Mouse (Mus musculus): ENCODE data around the gene Supt3. TPM values are rescaled to one million over a fixed set of nuclear protein-coding genes. Genes with fewer than 3 reads are reported as not detected.

Supt3 gene
- total and polyA plus RNA-seq, 2 experiments from 2014 or later: 7.4 to 24.9 TPM

DNA sequence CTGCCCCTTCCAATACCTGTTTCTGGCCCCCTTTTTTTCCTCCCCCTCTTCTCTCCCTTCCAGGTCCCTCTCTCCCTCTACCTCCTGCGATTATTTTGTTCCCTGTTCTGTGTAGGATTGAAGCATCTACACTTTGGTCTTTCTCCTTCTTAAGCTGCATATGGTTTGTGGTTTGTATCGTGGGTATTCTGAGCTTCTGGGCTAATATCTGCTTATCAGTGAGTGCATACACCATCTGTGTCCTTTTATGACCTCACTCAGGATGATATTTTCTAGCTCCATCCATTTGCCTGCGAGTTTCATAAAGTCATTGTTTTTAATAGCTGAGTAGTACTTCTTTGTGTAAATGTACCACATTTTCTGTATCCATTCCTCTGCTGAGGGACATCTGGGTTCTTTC is 52.6 kb downstream of the Supt3 start:
- no peaks in the 10 kb centered on the region for H3K27me3 ChIP-seq (ENCODE audit: insufficient read depth, low read length)
- H3K36me3 ChIP-seq (ENCODE audit: insufficient read depth, low read length): no peaks in the 10 kb centered on the region
- 0 out of 2 replicates have a peak, but pooled peaks cover 2% of the 10 kb centered on the region for H3K9me3 ChIP-seq (ENCODE audit: low read length)
- TF ChIP-seq CTCF (IDR thresholded peaks at IDR 0.05; ENCODE audit: low read depth): no peak
- H3K4me1 ChIP-seq (ENCODE audit: insufficient read depth, low read length): no peaks in the 10 kb centered on the region
- no peak overlapping the region for H3K27ac ChIP-seq
- H3K4me2 ChIP-seq (ENCODE audit: low read depth, low read length): no peak overlapping the region
- 92% methylated on average over 3 of the region's 3 CpGs for WGBS
- H3K4me3 ChIP-seq (ENCODE audit: low read length): no peak overlapping the region
- H3K9ac ChIP-seq (replicated peaks; ENCODE audit: low read length): no peak overlapping the region
- no peak for ATAC-seq
- no peak for DNase-seq (ENCODE audit: low spot score)

DNA sequence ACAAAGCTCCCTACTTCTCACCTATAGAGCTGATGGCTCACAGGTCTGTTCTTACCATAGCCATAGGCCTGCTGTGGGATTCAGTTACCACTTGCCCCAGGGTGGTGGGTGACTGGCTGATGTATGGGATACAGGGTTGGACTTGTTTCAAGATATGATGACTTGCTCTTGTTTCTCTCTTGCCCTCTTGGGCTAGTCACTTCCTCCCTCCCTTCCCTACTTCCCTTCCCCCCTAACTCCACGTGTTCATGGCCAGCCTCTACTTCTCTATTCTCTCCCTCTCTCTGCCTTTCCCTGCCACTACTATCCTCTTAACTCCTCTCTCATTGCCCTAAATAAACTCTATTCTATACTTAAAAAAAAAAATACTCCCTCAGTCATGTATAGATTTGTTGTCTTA is 54.2 kb downstream of the Supt3 start:
- DNase-seq (ENCODE audit: low spot score) (no peak), ATAC-seq (no peak)
- Histone ChIP-seq H3K4me1 (ENCODE audit: insufficient read depth, low read length) (no peaks in the 10 kb centered on the region), H3K9ac (replicated peaks; ENCODE audit: low read length) (no peak overlapping the region), H3K4me2 (ENCODE audit: low read depth, low read length) (no peak overlapping the region), H3K27me3 (ENCODE audit: insufficient read depth, low read length) (no peaks in the 10 kb centered on the region), H3K36me3 (ENCODE audit: insufficient read depth, low read length) (no peaks in the 10 kb centered on the region), H3K4me3 (ENCODE audit: low read length) (no peak overlapping the region), H3K27ac (no peak overlapping the region), H3K9me3 (ENCODE audit: low read length) (0 out of 2 replicates have a peak, but pooled peaks cover 2% of the 10 kb centered on the region)
- no peak for TF ChIP-seq CTCF (IDR thresholded peaks at IDR 0.05; ENCODE audit: low read depth)
- WGBS: 70% methylated on average over 1 of the region's 1 CpGs

DNA sequence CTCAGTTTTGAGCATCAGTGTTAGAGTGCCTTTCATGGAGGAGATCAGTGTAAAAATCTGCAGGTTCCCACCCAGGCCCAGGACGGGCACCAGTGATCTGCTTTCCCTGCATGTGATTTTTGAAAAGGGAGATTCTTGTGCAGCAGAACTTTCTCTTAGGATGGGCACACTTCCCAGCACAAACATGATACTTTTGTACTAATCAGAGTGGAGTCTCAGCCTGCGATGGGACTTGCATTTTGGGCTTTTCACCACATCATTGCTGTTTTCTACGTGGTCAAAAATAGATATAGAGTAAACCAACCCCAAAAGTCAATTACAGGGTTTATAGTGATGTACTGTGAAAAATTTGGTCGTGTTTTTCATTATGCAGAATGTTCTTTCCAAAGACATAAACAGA is 65.2 kb downstream of the Supt3 start:
- WGBS: 79% methylated on average over 4 of the region's 4 CpGs
- Histone ChIP-seq H3K27me3 (ENCODE audit: insufficient read depth, low read length) (no peaks in the 10 kb centered on the region), H3K27ac (no peak overlapping the region), H3K9me3 (ENCODE audit: low read length) (no peaks in the 10 kb centered on the region), H3K9ac (replicated peaks; ENCODE audit: low read length) (no peak overlapping the region), H3K4me2 (ENCODE audit: low read depth, low read length) (no peak overlapping the region), H3K36me3 (ENCODE audit: insufficient read depth, low read length) (no peaks in the 10 kb centered on the region), H3K4me3 (ENCODE audit: low read length) (no peak overlapping the region), H3K4me1 (ENCODE audit: insufficient read depth, low read length) (no peaks in the 10 kb centered on the region)
- DNase-seq (ENCODE audit: low spot score) (no peak), ATAC-seq (no peak)
- no peak for TF ChIP-seq CTCF (IDR thresholded peaks at IDR 0.05; ENCODE audit: low read depth)

DNA sequence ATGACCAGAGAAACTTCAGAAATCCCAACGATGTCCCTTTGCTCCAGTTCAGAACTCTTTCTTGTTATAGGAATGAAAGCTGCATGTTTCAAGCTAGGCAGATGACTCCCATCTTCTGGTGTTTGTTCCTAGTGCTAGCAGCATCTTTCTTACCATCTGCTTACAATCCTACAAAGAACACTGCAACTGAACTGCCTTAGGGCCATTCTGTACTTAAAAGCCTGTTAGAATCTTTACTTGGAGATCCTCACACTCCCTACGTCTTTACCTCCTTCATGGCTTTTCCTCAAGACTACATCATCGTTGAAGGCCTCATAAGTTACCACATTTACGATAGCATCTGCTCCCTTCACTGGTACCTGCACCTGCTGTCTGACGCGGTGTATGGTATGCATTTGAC is 86.2 kb downstream of the Supt3 start:
- no peak for ATAC-seq
- Histone ChIP-seq H3K27ac (no peak overlapping the region), H3K4me1 (ENCODE audit: insufficient read depth, low read length) (no peaks in the 10 kb centered on the region), H3K4me3 (ENCODE audit: low read length) (no peak overlapping the region), H3K36me3 (ENCODE audit: insufficient read depth, low read length) (no peaks in the 10 kb centered on the region), H3K9me3 (ENCODE audit: low read length) (no peaks in the 10 kb centered on the region), H3K27me3 (ENCODE audit: insufficient read depth, low read length) (no peaks in the 10 kb centered on the region), H3K9ac (replicated peaks; ENCODE audit: low read length) (no peak overlapping the region), H3K4me2 (ENCODE audit: low read depth, low read length) (no peak overlapping the region)
- DNase-seq (ENCODE audit: low spot score): no peak
- TF ChIP-seq CTCF (IDR thresholded peaks at IDR 0.05; ENCODE audit: low read depth): no peak
- 95% methylated on average over 6 of the region's 6 CpGs for WGBS

DNA sequence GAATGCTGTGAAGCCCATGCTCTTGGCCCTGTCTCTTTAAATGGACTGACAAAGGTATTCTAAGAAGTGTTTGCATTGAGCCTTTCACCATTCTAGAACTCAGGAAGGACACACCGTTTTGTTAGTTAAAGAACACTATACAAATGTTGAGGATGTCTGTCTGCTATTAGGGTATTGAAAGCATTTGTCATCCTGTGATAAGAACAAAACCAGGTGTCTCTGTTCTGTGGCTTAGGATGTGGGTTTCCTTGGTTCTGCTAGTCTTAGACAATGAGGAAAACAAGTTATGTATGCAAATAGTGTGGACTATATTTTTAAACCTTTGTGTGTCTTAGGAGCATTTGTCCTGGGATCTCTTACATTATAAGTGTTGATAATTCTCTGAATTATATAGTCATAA is 116.6 kb downstream of the Supt3 start:
- Histone ChIP-seq H3K9me3 (ENCODE audit: low read length) (no peaks in the 10 kb centered on the region; the same call in 1 of the 2 replicates), H3K4me2 (ENCODE audit: low read depth, low read length) (no peak overlapping the region), H3K36me3 (ENCODE audit: insufficient read depth, low read length) (no peaks in the 10 kb centered on the region), H3K4me3 (ENCODE audit: low read length) (no peak overlapping the region), H3K9ac (replicated peaks; ENCODE audit: low read length) (no peak overlapping the region), H3K4me1 (ENCODE audit: insufficient read depth, low read length) (no peaks in the 10 kb centered on the region), H3K27ac (no peak overlapping the region), H3K27me3 (ENCODE audit: insufficient read depth, low read length) (no peaks in the 10 kb centered on the region)
- no peak for TF ChIP-seq CTCF (IDR thresholded peaks at IDR 0.05; ENCODE audit: low read depth)
- 69% methylated on average over 1 of the region's 1 CpGs for WGBS
- DNase-seq (ENCODE audit: low spot score) (no peak), ATAC-seq (no peak)

DNA sequence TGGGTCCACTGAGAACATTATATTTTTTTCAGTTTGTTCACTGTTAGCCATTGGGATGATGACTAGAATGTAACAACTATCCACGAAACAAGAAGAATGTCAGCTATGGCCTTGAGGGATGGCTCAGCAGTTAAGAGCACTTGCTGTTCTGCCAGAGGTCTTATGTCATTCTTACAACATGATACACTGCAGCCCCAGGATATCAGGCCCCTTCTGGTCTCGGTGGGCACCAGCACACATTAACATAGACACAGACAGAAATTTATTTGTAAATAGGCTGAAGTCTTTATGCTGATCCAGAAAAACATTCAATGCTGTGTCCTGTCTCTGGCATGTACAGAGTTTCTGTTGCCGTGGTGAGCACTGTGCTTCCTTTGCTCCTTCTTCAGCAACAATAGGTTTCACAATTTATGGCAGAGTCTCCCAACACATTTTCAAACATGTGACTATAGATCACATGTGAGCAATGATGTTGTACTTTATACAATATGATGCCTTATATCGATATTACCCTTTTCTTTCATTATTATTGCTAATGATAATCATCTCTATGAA is 166.7 kb downstream of the Supt3 start:
- no peaks in the 10 kb centered on the region for H3K36me3 ChIP-seq (ENCODE audit: insufficient read depth, low read length)
- H3K4me2 ChIP-seq (ENCODE audit: low read depth, low read length): no peak overlapping the region
- H3K27ac ChIP-seq: no peak overlapping the region
- no peak overlapping the region for H3K4me3 ChIP-seq (ENCODE audit: low read length)
- H3K4me1 ChIP-seq (ENCODE audit: insufficient read depth, low read length): no peaks in the 10 kb centered on the region
- no peaks in the 10 kb centered on the region for H3K27me3 ChIP-seq (ENCODE audit: insufficient read depth, low read length)
- WGBS: 65% methylated on average over 4 of the region's 4 CpGs
- ATAC-seq (no peak), DNase-seq (ENCODE audit: low spot score) (no peak)
- H3K9ac ChIP-seq (replicated peaks; ENCODE audit: low read length): no peak overlapping the region
- TF ChIP-seq CTCF (IDR thresholded peaks at IDR 0.05; ENCODE audit: low read depth): no peak
- H3K9me3 ChIP-seq (ENCODE audit: low read length): no peaks in the 10 kb centered on the region

DNA sequence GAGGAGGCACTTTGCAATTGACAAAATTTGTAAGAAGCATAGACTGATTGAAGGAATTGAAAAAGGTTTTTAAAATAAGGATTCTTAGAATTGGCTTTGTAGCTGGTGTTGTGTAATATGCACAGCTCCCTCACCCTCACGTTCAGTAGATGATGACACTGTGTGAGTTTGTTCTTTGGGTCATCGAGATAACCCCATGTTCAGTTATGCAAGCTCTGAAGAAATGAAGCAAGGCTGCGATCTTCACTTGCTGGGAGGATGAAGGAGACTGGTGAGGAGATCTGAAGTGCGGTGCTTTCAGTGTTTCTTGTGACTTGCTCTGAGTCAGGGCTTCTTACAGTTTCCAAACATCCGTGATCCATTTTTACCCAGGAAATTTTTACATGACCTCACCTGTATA is 168.4 kb downstream of the Supt3 start:
- ATAC-seq: no peak
- no peak overlapping the region for H3K9ac ChIP-seq (replicated peaks; ENCODE audit: low read length)
- H3K4me3 ChIP-seq (ENCODE audit: low read length): no peak overlapping the region
- no peaks in the 10 kb centered on the region for H3K9me3 ChIP-seq (ENCODE audit: low read length)
- no peaks in the 10 kb centered on the region for H3K4me1 ChIP-seq (ENCODE audit: insufficient read depth, low read length)
- H3K27ac ChIP-seq: no peak overlapping the region
- 94% methylated on average over 5 of the region's 5 CpGs for WGBS
- H3K27me3 ChIP-seq (ENCODE audit: insufficient read depth, low read length): no peaks in the 10 kb centered on the region
- H3K36me3 ChIP-seq (ENCODE audit: insufficient read depth, low read length): no peaks in the 10 kb centered on the region
- DNase-seq (ENCODE audit: low spot score): no peak
- TF ChIP-seq CTCF (IDR thresholded peaks at IDR 0.05; ENCODE audit: low read depth): no peak
- no peak overlapping the region for H3K4me2 ChIP-seq (ENCODE audit: low read depth, low read length)
